Mouse (Mus musculus) lung, adult 2 months (tissue): ENCODE measurements around the gene Phykpl.

Experiments
- CTCF ChIP-seq: fragments of 200-500 bp; IDR thresholded peaks from 2 replicates; pipeline ENCODE4 v1.5.1; 2011; ENCODE audit warnings: mild to moderate bottlenecking, low read length, control low read depth; ENCODE audit not compliant: insufficient read depth
- POLR2A ChIP-seq: fragments of 200-500 bp; IDR thresholded peaks from 2 replicates; pipeline ENCODE4 v1.6.1; 2011; ENCODE audit warnings: low read depth, mild to moderate bottlenecking, control low read depth, low read length, borderline replicate concordance; ENCODE audit errors: extremely low read depth

- TF ChIP-seq CTCF (peak; percentile 10; the same call in 1 of the 2 replicates), POLR2A (no peak)
Observed at GRCm38 (mm10) chr11:51565951-51566350, 18.6 kb upstream of the Phykpl start.
